ENCODE assay signal across 26 mouse cellular contexts in genomic region chr6:48022672-48023071, GRCm38 (mm10). TPM values are rescaled to one million over a fixed set of nuclear protein-coding genes. Genes with fewer than 3 reads are reported as not detected.
DNase-seq lines count a peak whose midpoint lies in the region; ATAC-seq and TF ChIP-seq lines count a peak whose summit lies in the region.
"Had no signal": no experiment of that assay in that cellular context is flagged by ENCODE, and none has a peak within 500 bp of the region (broad histone marks: within the 10 kb centered on the region; RNA-seq: fewer than 3 reads in every experiment).

No protein-coding gene starts in this region.

- WGBS in midbrain, embryonic 11.5 days: 88% methylated on average over 2 of the region's 2 CpGs
- WGBS in midbrain, postnatal 0 days: 89% methylated on average over 2 of the region's 2 CpGs
- WGBS in intestine, postnatal 0 days: 89% methylated on average over 2 of the region's 2 CpGs

- peaks cover 7% of the 10 kb centered on the region; the same call in 1 of the 2 replicates for H3K9me3 ChIP-seq in midbrain, embryonic 11.5 days (ENCODE audit: control insufficient read depth, low read length)
- peaks cover 16% of the 10 kb centered on the region for H3K9me3 ChIP-seq in midbrain, postnatal 0 days (ENCODE audit: low read length)
- H3K9me3 ChIP-seq in intestine, postnatal 0 days (ENCODE audit: control insufficient read depth): 0 out of 2 replicates have a peak, but pooled peaks cover 3% of the 10 kb centered on the region
- H3K9me3 ChIP-seq: liver, embryonic 15.5 days had no signal

- peaks cover 6% of the 10 kb centered on the region for H3K4me1 ChIP-seq in midbrain, embryonic 11.5 days (ENCODE audit: control insufficient read depth, insufficient read depth, low read length)
- no peaks in the 10 kb centered on the region for H3K4me1 ChIP-seq in midbrain, postnatal 0 days (ENCODE audit: insufficient read depth, low read length)
- no peaks in the 10 kb centered on the region for H3K4me1 ChIP-seq in intestine, postnatal 0 days (replicated peaks; ENCODE audit: control insufficient read depth, insufficient read depth, low read length)
- H3K4me1 ChIP-seq: limb, embryonic 12.5 days; liver, embryonic 15.5 days; lung, embryonic 15.5 days had no signal

- H3K4me3 ChIP-seq in midbrain, embryonic 11.5 days (ENCODE audit: low read depth, low read length): no peak overlapping the region
- no peak overlapping the region for H3K4me3 ChIP-seq in midbrain, postnatal 0 days (ENCODE audit: low read depth, low read length)
- H3K4me3 ChIP-seq in intestine, postnatal 0 days (ENCODE audit: low read depth, low read length): no peak overlapping the region
- H3K4me3 ChIP-seq: forebrain, embryonic 12.5 days; hindbrain, embryonic 13.5 days; limb, embryonic 12.5 days; liver, embryonic 15.5 days; lung, embryonic 15.5 days; midbrain, embryonic 12.5 days had no signal

- no peak overlapping the region for H3K4me2 ChIP-seq in midbrain, embryonic 11.5 days
- H3K4me2 ChIP-seq in midbrain, postnatal 0 days (ENCODE audit: low read depth, low read length, poor library complexity, severe bottlenecking): no peak overlapping the region
- H3K4me2 ChIP-seq in intestine, postnatal 0 days (replicated peaks; ENCODE audit: low read depth): no peak overlapping the region
- H3K4me2 ChIP-seq: forebrain, embryonic 12.5 days; heart, embryonic 11.5 days; hindbrain, embryonic 13.5 days; limb, embryonic 12.5 days; liver, embryonic 15.5 days; lung, embryonic 15.5 days; midbrain, embryonic 12.5 days had no signal

- ATAC-seq in midbrain, embryonic 11.5 days (ENCODE audit: low FRiP score): no peak
- no peak for ATAC-seq in midbrain, postnatal 0 days (ENCODE audit: low FRiP score)
- ATAC-seq in intestine, postnatal 0 days: no peak
- ATAC-seq: activated CD4-positive, CD25-positive, alpha-beta regulatory T cell, adult 4 months; CD4-positive, CD25-positive, alpha-beta regulatory T cell, adult 4 months; forebrain, postnatal 0 days; intestine, embryonic 16.5 days had no signal

- H3K36me3 ChIP-seq in midbrain, embryonic 11.5 days (ENCODE audit: control insufficient read depth, insufficient read depth, low read length): peaks cover 23% of the 10 kb centered on the region
- peaks cover 44% of the 10 kb centered on the region for H3K36me3 ChIP-seq in midbrain, postnatal 0 days (ENCODE audit: insufficient read depth, low read length)
- peaks cover 36% of the 10 kb centered on the region for H3K36me3 ChIP-seq in intestine, postnatal 0 days (ENCODE audit: control insufficient read depth, insufficient read depth)

- H3K27ac ChIP-seq in midbrain, embryonic 11.5 days (ENCODE audit: low read depth, low read length): no peak overlapping the region
- no peak overlapping the region for H3K27ac ChIP-seq in midbrain, postnatal 0 days (ENCODE audit: low read depth, low read length)
- H3K27ac ChIP-seq in intestine, postnatal 0 days (ENCODE audit: low read depth, low read length): no peak overlapping the region
- H3K27ac ChIP-seq: forebrain, embryonic 12.5 days; hindbrain, embryonic 13.5 days; limb, embryonic 12.5 days; liver, embryonic 15.5 days; lung, embryonic 15.5 days; midbrain, embryonic 12.5 days had no signal

- no peak overlapping the region for H3K9ac ChIP-seq in midbrain, embryonic 11.5 days (ENCODE audit: low read length)
- no peak overlapping the region for H3K9ac ChIP-seq in midbrain, postnatal 0 days (replicated peaks; ENCODE audit: low read length, poor library complexity, severe bottlenecking)
- H3K9ac ChIP-seq in intestine, postnatal 0 days (ENCODE audit: low read depth, low read length): no peak overlapping the region
- H3K9ac ChIP-seq: forebrain, embryonic 12.5 days; forebrain, postnatal 0 days; hindbrain, embryonic 13.5 days; limb, embryonic 12.5 days; liver, embryonic 15.5 days; lung, embryonic 15.5 days; midbrain, embryonic 12.5 days had no signal

- H3K27me3 ChIP-seq in midbrain, embryonic 11.5 days (ENCODE audit: control insufficient read depth, insufficient read depth, low read length): no peaks in the 10 kb centered on the region
- H3K27me3 ChIP-seq in midbrain, postnatal 0 days (ENCODE audit: insufficient read depth, low read length): no peaks in the 10 kb centered on the region
- no peaks in the 10 kb centered on the region for H3K27me3 ChIP-seq in intestine, postnatal 0 days (replicated peaks; ENCODE audit: control insufficient read depth, insufficient read depth, low read length)
- H3K27me3 ChIP-seq: forebrain, embryonic 12.5 days; hindbrain, embryonic 13.5 days; limb, embryonic 12.5 days; liver, embryonic 15.5 days; lung, embryonic 15.5 days; midbrain, embryonic 12.5 days had no signal

- peak; percentile 39 for DNase-seq in midbrain, embryonic 11.5 days (ENCODE audit: low spot score, missing footprints)
- no peak for DNase-seq in midbrain, postnatal 0 days (ENCODE audit: low spot score)
- DNase-seq in cerebellum, adult 8-10 months: peak; percentile 67
- peak; percentile 76 to 82 for DNase-seq in cerebellum, postnatal 25 days
- DNase-seq in lung, adult 18-20 months: no peak
- DNase-seq in frontal cortex, postnatal 14 days (ENCODE audit: low spot score in 2 of 2): no peak
- DNase-seq: adrenal gland, adult 2 months; forebrain, postnatal 0 days; gastrocnemius, postnatal 10 days; heart, postnatal 36 days; layer of hippocampus, adult 9-11 months; right cerebral cortex, adult 18-20 months; spleen, adult 18-20 months; thymus, adult 18-20 months; thymus, postnatal 25 days had no signal

- TF ChIP-seq CTCF in midbrain, postnatal 0 days (IDR thresholded peaks at IDR 0.05): no peak
- no peak for TF ChIP-seq CTCF in intestine, postnatal 0 days (IDR thresholded peaks at IDR 0.05; ENCODE audit: low read depth)

RNA-seq across cellular contexts. Expression of gene Zfp777, which starts 26.0 kb away (rescaled TPM):
- polyA plus RNA-seq in midbrain, embryonic 11.5 days (2014; fragmentation: Nextera tagmentation; extraction: Ambion mirVana): 9.2 and 9.5 TPM in 2 replicates
- total RNA-seq in midbrain, postnatal 0 days (2014; rRNA removed): 36.8 and 37.5 TPM in 2 replicates
- 15.8 and 18.1 TPM in 2 replicates for polyA plus RNA-seq in midbrain, postnatal 0 days (2015; fragmentation: Nextera tagmentation; extraction: Ambion mirVana)
- polyA plus RNA-seq in intestine, postnatal 0 days (2015; fragmentation: Nextera tagmentation; extraction: Ambion mirVana): 3.1 and 3.8 TPM in 2 replicates

Comparison
In these comparisons a context has a peak if more than half of its experiments do, and no peak if none do; other contexts are left out.
1. DNase-seq: peak in midbrain, embryonic 11.5 days (single experiment), cerebellum, adult 8-10 months (single experiment) and cerebellum, postnatal 25 days (2 of 2); none in midbrain, postnatal 0 days (single experiment), lung, adult 18-20 months (0 of 2) and frontal cortex, postnatal 14 days (0 of 2).